Mouse (Mus musculus): ENCODE results near the gene Ttll4. TPM values are rescaled to one million over a fixed set of nuclear protein-coding genes. Genes with fewer than 3 reads are reported as not detected.
A peak's percentile ranks its signal among the peaks of the same experiment; 100 is the strongest.

Gene Ttll4
- polyA plus RNA-seq, 1 experiment from 2014 or later, result 21.8 TPM

GRCm38 (mm10) chr1:74723748-74724147 lies 62.2 kb downstream of the Ttll4 start:
- Histone ChIP-seq H3K4me3 (ENCODE audit: low read depth, low read length) (no peak overlapping the region), H3K9me3 (ENCODE audit: control insufficient read depth, low read length) (no peaks in the 10 kb centered on the region), H3K9ac (ENCODE audit: low read length) (no peak overlapping the region), H3K36me3 (ENCODE audit: control insufficient read depth, insufficient read depth, low read length) (no peaks in the 10 kb centered on the region), H3K27ac (ENCODE audit: low read depth) (no peak overlapping the region), H3K4me1 (replicated peaks; ENCODE audit: control insufficient read depth, insufficient read depth, low read length) (no peaks in the 10 kb centered on the region), H3K4me2 (ENCODE audit: low read length) (no peak overlapping the region), H3K27me3 (replicated peaks; ENCODE audit: control insufficient read depth, insufficient read depth, low read length) (no peaks in the 10 kb centered on the region)
- ATAC-seq (replicated peaks; ENCODE audit: low FRiP score, low TSS enrichment, low read depth), result no peak
- WGBS, result 69% methylated on average over 2 of the region's 2 CpGs
- no peak for DNase-seq (ENCODE audit: low spot score)

GRCm38 (mm10) chr1:74726114-74726513 lies 64.6 kb downstream of the Ttll4 start:
- no peaks in the 10 kb centered on the region for H3K9me3 ChIP-seq (ENCODE audit: control insufficient read depth, low read length)
- H3K36me3 ChIP-seq (ENCODE audit: control insufficient read depth, insufficient read depth, low read length), result no peaks in the 10 kb centered on the region
- no peak overlapping the region for H3K4me2 ChIP-seq (ENCODE audit: low read length)
- ATAC-seq (replicated peaks; ENCODE audit: low FRiP score, low TSS enrichment, low read depth) (no peak), DNase-seq (ENCODE audit: low spot score) (no peak)
- H3K27me3 ChIP-seq (replicated peaks; ENCODE audit: control insufficient read depth, insufficient read depth, low read length), result no peaks in the 10 kb centered on the region
- no peak overlapping the region for H3K9ac ChIP-seq (ENCODE audit: low read length)
- no peaks in the 10 kb centered on the region for H3K4me1 ChIP-seq (replicated peaks; ENCODE audit: control insufficient read depth, insufficient read depth, low read length)
- H3K27ac ChIP-seq (ENCODE audit: low read depth), result no peak overlapping the region
- no peak overlapping the region for H3K4me3 ChIP-seq (ENCODE audit: low read depth, low read length)
- WGBS, result 27% methylated on average over 5 of the region's 5 CpGs

- no peak overlapping the region for H3K9ac ChIP-seq (ENCODE audit: low read length)
- DNase-seq (ENCODE audit: low spot score) (peak; percentile 59), ATAC-seq (replicated peaks; ENCODE audit: low FRiP score, low TSS enrichment, low read depth) (peak; percentile 82)
- H3K27me3 ChIP-seq (replicated peaks; ENCODE audit: control insufficient read depth, insufficient read depth, low read length), result no peaks in the 10 kb centered on the region
- no peaks in the 10 kb centered on the region for H3K4me1 ChIP-seq (replicated peaks; ENCODE audit: control insufficient read depth, insufficient read depth, low read length)
- no peak overlapping the region for H3K27ac ChIP-seq (ENCODE audit: low read depth)
- H3K4me2 ChIP-seq (ENCODE audit: low read length), result no peak overlapping the region
- H3K4me3 ChIP-seq (ENCODE audit: low read depth, low read length), result no peak overlapping the region
- no peaks in the 10 kb centered on the region for H3K9me3 ChIP-seq (ENCODE audit: control insufficient read depth, low read length)
- WGBS, result 60% methylated on average over 5 of the region's 5 CpGs
- no peaks in the 10 kb centered on the region for H3K36me3 ChIP-seq (ENCODE audit: control insufficient read depth, insufficient read depth, low read length)
Measured at GRCm38 (mm10) chr1:74726674-74727073, 65.1 kb downstream of the Ttll4 start.

GRCm38 (mm10) chr1:74728446-74728845 lies 66.9 kb downstream of the Ttll4 start:
- no peak overlapping the region for H3K9ac ChIP-seq (ENCODE audit: low read length)
- no peak overlapping the region for H3K27ac ChIP-seq (ENCODE audit: low read depth)
- H3K9me3 ChIP-seq (ENCODE audit: control insufficient read depth, low read length), result no peaks in the 10 kb centered on the region
- no peaks in the 10 kb centered on the region for H3K27me3 ChIP-seq (replicated peaks; ENCODE audit: control insufficient read depth, insufficient read depth, low read length)
- no peaks in the 10 kb centered on the region for H3K36me3 ChIP-seq (ENCODE audit: control insufficient read depth, insufficient read depth, low read length)
- no peak overlapping the region for H3K4me2 ChIP-seq (ENCODE audit: low read length)
- H3K4me3 ChIP-seq (ENCODE audit: low read depth, low read length), result no peak overlapping the region
- no peaks in the 10 kb centered on the region for H3K4me1 ChIP-seq (replicated peaks; ENCODE audit: control insufficient read depth, insufficient read depth, low read length)
- no peak for DNase-seq (ENCODE audit: low spot score)
- ATAC-seq (replicated peaks; ENCODE audit: low FRiP score, low TSS enrichment, low read depth), result no peak
- 60% methylated on average over 8 of the region's 8 CpGs for WGBS

GRCm38 (mm10) chr1:74736977-74737376 lies 75.4 kb downstream of the Ttll4 start:
- Histone ChIP-seq H3K27ac (ENCODE audit: low read depth) (no peak overlapping the region), H3K9ac (ENCODE audit: low read length) (no peak overlapping the region), H3K9me3 (ENCODE audit: control insufficient read depth, low read length) (no peaks in the 10 kb centered on the region), H3K27me3 (replicated peaks; ENCODE audit: control insufficient read depth, insufficient read depth, low read length) (no peaks in the 10 kb centered on the region), H3K4me2 (ENCODE audit: low read length) (no peak overlapping the region), H3K4me1 (replicated peaks; ENCODE audit: control insufficient read depth, insufficient read depth, low read length) (no peaks in the 10 kb centered on the region), H3K4me3 (ENCODE audit: low read depth, low read length) (no peak overlapping the region), H3K36me3 (ENCODE audit: control insufficient read depth, insufficient read depth, low read length) (no peaks in the 10 kb centered on the region)
- WGBS, result 84% methylated on average over 12 of the region's 12 CpGs
- ATAC-seq (replicated peaks; ENCODE audit: low FRiP score, low TSS enrichment, low read depth) (no peak), DNase-seq (ENCODE audit: low spot score) (no peak)

- H3K4me2 ChIP-seq (ENCODE audit: low read length), result no peak overlapping the region
Measured at GRCm38 (mm10) chr1:74737500-74737899, 76.0 kb downstream of the Ttll4 start.

GRCm38 (mm10) chr1:74740846-74741245 lies 79.3 kb downstream of the Ttll4 start:
- no peaks in the 10 kb centered on the region for H3K36me3 ChIP-seq (ENCODE audit: control insufficient read depth, insufficient read depth, low read length)
- H3K4me3 ChIP-seq (ENCODE audit: low read depth, low read length), result no peak overlapping the region
- no peaks in the 10 kb centered on the region for H3K27me3 ChIP-seq (replicated peaks; ENCODE audit: control insufficient read depth, insufficient read depth, low read length)
- no peaks in the 10 kb centered on the region for H3K9me3 ChIP-seq (ENCODE audit: control insufficient read depth, low read length)
- no peak overlapping the region for H3K9ac ChIP-seq (ENCODE audit: low read length)
- H3K4me1 ChIP-seq (replicated peaks; ENCODE audit: control insufficient read depth, insufficient read depth, low read length), result no peaks in the 10 kb centered on the region
- H3K4me2 ChIP-seq (ENCODE audit: low read length), result no peak overlapping the region
- ATAC-seq (replicated peaks; ENCODE audit: low FRiP score, low TSS enrichment, low read depth), result no peak
- WGBS, result 79% methylated on average over 7 of the region's 7 CpGs
- H3K27ac ChIP-seq (ENCODE audit: low read depth), result no peak overlapping the region
- DNase-seq (ENCODE audit: low spot score), result no peak

More at GRCm38 (mm10) chr1:74737500-74737899, 76.0 kb downstream of the Ttll4 start:
- 85% methylated on average over 7 of the region's 7 CpGs for WGBS
- DNase-seq (ENCODE audit: low spot score) (no peak), ATAC-seq (replicated peaks; ENCODE audit: low FRiP score, low TSS enrichment, low read depth) (no peak)
- Histone ChIP-seq H3K4me1 (replicated peaks; ENCODE audit: control insufficient read depth, insufficient read depth, low read length) (no peaks in the 10 kb centered on the region), H3K36me3 (ENCODE audit: control insufficient read depth, insufficient read depth, low read length) (no peaks in the 10 kb centered on the region), H3K9ac (ENCODE audit: low read length) (no peak overlapping the region), H3K27ac (ENCODE audit: low read depth) (no peak overlapping the region), H3K27me3 (replicated peaks; ENCODE audit: control insufficient read depth, insufficient read depth, low read length) (no peaks in the 10 kb centered on the region), H3K4me3 (ENCODE audit: low read depth, low read length) (no peak overlapping the region), H3K9me3 (ENCODE audit: control insufficient read depth, low read length) (no peaks in the 10 kb centered on the region)

GRCm38 (mm10) chr1:74747335-74747734 lies 85.8 kb downstream of the Ttll4 start:
- Histone ChIP-seq H3K36me3 (ENCODE audit: control insufficient read depth, insufficient read depth, low read length) (no peaks in the 10 kb centered on the region), H3K4me3 (ENCODE audit: low read depth, low read length) (no peak overlapping the region), H3K4me2 (ENCODE audit: low read length) (no peak overlapping the region), H3K9ac (ENCODE audit: low read length) (no peak overlapping the region), H3K27me3 (replicated peaks; ENCODE audit: control insufficient read depth, insufficient read depth, low read length) (peaks cover 23% of the 10 kb centered on the region; the same call in 1 of the 2 replicates), H3K9me3 (ENCODE audit: control insufficient read depth, low read length) (no peaks in the 10 kb centered on the region), H3K27ac (ENCODE audit: low read depth) (no peak overlapping the region), H3K4me1 (replicated peaks; ENCODE audit: control insufficient read depth, insufficient read depth, low read length) (no peaks in the 10 kb centered on the region)
- ATAC-seq (replicated peaks; ENCODE audit: low FRiP score, low TSS enrichment, low read depth) (no peak), DNase-seq (ENCODE audit: low spot score) (no peak)
- WGBS, result 57% methylated on average over 5 of the region's 5 CpGs

- H3K27me3 ChIP-seq (replicated peaks; ENCODE audit: control insufficient read depth, insufficient read depth, low read length), result peaks cover 23% of the 10 kb centered on the region; the same call in 1 of the 2 replicates
- DNase-seq (ENCODE audit: low spot score) (peak; percentile 77), ATAC-seq (replicated peaks; ENCODE audit: low FRiP score, low TSS enrichment, low read depth) (peak; percentile 66)
- WGBS, result 9% methylated on average over 30 of the region's 30 CpGs
- peak within 1 kb of the TSS; percentile 7; the same call in 1 of the 2 replicates for H3K4me3 ChIP-seq (ENCODE audit: low read depth, low read length)
- no peaks in the 10 kb centered on the region for H3K4me1 ChIP-seq (replicated peaks; ENCODE audit: control insufficient read depth, insufficient read depth, low read length)
- H3K9ac ChIP-seq (ENCODE audit: low read length), result no peak within 1 kb of the TSS; the same call in 1 of the 2 replicates
- H3K36me3 ChIP-seq (ENCODE audit: control insufficient read depth, insufficient read depth, low read length), result no peaks in the 10 kb centered on the region
- no peaks in the 10 kb centered on the region for H3K9me3 ChIP-seq (ENCODE audit: control insufficient read depth, low read length)
- H3K4me2 ChIP-seq (ENCODE audit: low read length), result peak within 1 kb of the TSS; percentile 46
- no peak within 1 kb of the TSS for H3K27ac ChIP-seq (ENCODE audit: low read depth)
Measured at GRCm38 (mm10) chr1:74748643-74749271, 87.2 kb downstream of the Ttll4 start, which contains the start of gene Prkag3. Gene Prkag3 (minus strand): TSS chr1:74749221.

Data from intestine, embryonic 14.5 days (tissue).